Mouse (Mus musculus) spleen, postnatal 10 days (tissue): ENCODE data around the gene Arhgap19.
A peak's percentile ranks its signal among the peaks of the same experiment; 100 is the strongest.

Source experiments
- DNase-seq, 2 experiments: peaks; one replicate each; pipeline ENCODE4 v3.0.0; 2021 to 2022; ENCODE audit warnings: low spot score in 2 of 2

Gene Arhgap19

DNA sequence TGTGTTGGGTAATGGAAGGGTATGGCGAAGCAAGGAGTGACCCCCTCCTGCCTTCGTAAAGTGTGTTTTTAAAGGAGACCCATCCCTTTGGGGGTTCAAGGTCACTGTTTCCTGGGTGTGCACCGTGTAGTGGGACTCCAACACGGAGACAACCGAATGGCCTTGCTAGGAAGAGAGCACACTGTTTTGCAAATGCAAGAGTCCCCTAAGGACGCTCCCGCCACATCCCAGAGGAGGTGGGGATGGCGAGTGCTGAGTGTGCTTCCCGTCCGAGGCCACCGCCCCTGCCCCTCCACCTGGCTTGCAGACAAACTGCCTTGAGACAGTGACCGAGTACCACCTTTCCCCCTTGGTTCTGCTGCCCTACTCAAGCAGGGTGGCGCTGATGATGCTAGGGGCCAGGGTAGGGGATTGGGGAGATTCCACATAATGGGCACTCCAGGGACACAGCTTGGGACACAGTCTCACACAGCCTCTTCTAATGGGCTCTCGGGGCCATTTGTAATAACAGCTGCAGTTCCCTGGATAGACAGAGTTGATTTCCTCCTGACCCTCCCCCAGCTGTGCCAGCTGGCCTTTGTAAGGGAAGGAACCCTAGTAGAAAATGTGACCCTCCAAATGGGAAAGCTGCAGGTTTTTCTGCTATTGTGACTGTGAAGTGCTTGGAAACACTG is 30.0 kb upstream of the Arhgap19 start:
- DNase-seq, result peak; percentile 37

- peak in 1 of 2 experiments; percentile 50 for DNase-seq
Observed at GRCm38 (mm10) chr19:41831101-41831570, 29.3 kb upstream of the Arhgap19 start.

- DNase-seq, result peak; percentile 71 to 82
Observed at GRCm38 (mm10) chr19:41830106-41831031, 28.5 kb upstream of the Arhgap19 start.

DNA sequence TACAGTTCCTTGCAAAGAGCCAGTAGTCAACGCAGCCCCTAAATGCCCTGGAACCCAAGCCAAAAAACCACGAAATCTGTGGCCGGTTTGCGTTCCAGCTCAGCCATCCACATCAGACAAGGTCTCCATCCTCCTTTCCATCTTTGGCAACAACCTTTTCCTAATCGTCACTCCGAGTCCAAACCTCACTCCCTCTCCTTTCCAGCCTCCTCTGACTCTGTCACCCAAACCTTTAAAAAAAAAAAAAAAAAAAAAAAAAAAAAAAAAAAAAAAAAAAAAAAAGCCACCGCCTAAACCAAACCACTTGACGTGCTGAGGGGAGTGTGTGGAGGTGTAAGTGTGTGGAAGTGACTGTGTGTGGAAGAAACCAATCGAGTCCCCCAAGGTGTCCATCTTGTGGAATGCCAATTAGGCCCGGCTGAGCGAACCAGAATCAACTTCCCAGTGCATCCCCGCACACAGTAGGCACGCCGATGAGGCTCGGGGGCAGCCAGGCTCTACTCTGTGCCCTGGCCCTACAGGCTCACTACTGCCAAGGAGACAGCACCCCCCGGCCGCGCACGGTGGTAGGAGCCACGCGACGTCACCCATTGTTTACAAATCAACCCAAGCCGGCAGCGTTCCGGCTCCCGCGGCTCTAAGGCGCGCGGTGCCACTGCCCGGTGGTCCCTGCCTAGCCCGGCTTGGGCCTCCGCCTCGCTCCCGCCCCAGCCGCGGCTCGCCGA is 27.7 kb upstream of the Arhgap19 start, which contains the start of gene Frat1:
TSS of gene Frat1 (plus strand) at position 590 of the 725 bp plus-strand sequence.
- peak; percentile 90 to 96 for DNase-seq

- DNase-seq, result no peak
Observed at GRCm38 (mm10) chr19:41828941-41829340, 27.1 kb upstream of the Arhgap19 start.

- no peak for DNase-seq
Observed at GRCm38 (mm10) chr19:41826529-41826928, 24.7 kb upstream of the Arhgap19 start.

GRCm38 (mm10) chr19:41824950-41825349 is 23.1 kb upstream of the Arhgap19 start:
- no peak for DNase-seq

DNA sequence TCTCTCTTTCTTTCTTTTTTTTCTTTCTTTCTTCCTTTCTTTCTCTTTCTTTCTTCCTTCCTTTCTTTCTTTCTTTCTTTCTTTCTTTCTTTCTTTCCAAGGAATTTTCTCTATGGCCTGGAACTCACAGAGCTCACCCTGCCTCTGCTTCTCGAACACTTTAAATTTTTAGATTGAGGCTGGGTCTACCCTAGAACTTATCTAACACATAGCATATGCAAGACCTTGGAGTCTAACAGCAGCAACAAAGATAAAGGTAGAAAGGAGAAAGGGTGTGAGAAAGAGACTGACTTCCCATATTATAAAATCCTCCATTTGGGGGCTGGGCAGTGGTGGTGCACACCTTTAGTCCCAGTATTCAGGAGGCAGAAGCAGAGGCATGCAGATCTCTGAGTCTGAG is 20.7 kb upstream of the Arhgap19 start:
- no peak for DNase-seq

GRCm38 (mm10) chr19:41821436-41821835 is 19.6 kb upstream of the Arhgap19 start:
- DNase-seq, result no peak

DNA sequence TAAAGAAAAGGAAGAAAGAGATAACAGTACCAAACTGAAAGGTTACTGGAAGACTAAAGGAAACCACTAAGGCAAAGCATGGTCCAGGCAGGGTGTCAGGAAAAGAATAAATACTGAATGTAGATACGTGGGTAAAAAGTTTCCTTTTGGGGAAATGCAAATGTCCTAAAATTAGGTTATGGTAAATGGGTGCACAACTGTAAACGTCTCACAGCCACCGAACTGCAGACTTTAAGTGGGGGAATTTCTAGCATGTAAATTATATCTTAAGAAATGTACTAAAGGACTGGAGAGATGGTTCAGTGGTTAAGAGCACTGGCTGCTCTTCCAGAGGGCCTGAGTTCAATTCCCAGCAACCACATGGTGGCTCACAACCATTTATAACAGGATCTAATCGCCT is 16.9 kb upstream of the Arhgap19 start:
- no peak for DNase-seq

DNA sequence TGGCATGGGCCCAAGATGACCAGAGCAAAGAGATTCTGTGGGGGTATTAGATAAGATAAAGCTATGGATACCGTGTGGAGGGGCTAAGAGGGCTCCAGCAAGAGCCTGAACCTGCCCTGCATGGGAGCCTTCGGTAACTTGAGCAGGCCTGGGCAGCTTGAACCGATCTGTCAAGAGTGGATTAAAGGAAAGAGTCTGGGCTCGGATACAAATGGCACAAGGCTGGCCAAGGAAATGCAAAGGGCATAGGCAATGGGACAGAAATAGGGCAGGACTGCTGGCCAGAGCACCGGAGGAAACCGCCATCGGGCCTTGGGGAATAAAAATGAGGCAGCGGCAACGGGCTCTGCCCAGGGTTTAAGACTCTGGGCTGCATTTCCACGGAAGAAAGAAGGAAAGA is 15.5 kb upstream of the Arhgap19 start:
- no peak for DNase-seq

DNA sequence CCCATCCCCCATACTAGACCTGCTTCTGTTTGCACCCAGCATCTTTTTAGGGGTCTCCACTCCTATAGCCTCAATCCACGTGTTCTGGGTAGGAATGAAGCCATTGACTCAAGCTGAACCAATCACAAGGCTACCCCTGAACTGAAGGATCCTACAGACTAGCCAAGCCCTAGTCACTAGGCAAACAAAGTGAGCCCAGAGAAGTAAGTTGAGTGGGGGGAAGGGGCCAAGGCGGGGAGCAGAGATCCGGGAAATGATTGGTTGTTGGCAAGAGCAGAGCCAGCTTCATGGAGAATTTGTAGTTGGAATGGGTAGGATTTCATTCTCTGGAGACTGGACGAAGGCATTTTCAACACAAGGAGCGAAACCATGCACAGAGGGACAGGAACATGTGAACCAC is 15.1 kb upstream of the Arhgap19 start:
- no peak for DNase-seq

- DNase-seq, result no peak
Observed at GRCm38 (mm10) chr19:41816410-41816809, 14.6 kb upstream of the Arhgap19 start.

- no peak for DNase-seq
Observed at GRCm38 (mm10) chr19:41813374-41813773, 11.5 kb upstream of the Arhgap19 start.

- DNase-seq, result no peak
Observed at GRCm38 (mm10) chr19:41812525-41812924, 10.7 kb upstream of the Arhgap19 start.

DNA sequence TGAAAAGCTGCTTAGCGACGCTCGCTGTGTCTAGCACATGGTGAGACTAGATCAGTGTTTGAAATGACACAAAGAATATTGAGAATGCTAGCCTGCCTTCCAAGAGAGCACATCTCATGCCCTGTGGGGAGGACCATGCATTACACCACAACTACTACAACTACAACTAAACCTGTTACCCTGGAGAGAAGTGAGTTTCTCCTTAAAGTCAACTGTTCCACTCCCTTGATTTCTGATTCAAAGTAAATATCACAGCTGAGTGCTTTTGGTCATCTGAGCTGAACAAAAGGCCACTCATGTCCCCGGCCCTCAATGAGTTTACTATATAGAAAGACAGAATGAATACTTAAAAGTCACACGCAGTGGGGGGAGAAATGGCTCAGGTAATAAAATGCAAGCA is 8.2 kb upstream of the Arhgap19 start:
- DNase-seq, result no peak

GRCm38 (mm10) chr19:41808104-41808634 is 6.3 kb upstream of the Arhgap19 start:
- DNase-seq, result no peak

DNA sequence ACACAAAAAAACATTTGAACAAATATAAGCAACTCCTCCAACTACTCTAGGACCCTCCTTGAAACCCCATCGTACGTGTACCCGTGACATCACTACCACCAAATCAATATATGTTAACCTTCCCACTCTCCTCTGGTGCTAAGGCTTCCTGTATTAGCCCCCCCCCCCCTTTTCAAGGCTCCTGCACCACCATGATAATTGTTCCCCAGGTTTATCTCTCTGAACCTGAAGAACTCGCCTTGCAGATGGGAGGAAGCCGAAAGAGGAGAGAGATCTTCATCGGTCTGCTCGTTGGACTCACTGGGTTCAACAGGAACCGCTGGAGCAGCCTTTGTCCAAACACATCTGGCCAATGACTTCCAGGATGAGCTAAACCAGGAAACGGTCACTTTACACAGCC is 5.7 kb upstream of the Arhgap19 start:
- no peak for DNase-seq

DNA sequence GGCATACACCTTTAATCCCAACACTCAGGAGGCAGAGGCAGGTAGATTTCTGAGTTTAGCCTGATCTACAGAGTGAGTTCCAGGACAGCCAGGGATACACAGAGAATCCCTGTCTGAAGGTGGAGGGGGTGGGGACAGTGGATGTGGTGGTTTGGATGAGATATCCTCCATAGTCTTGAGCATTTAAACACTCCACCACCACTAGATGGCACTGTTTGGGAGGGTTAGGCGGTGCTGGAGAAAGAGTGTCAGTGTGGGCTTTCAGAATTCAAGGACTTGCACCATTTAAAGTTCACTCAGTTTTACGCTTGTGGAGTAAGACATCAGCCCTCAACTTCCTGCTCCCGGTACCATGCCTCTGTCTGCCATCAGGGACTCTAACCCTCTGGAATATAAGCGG is 4.0 kb upstream of the Arhgap19 start:
- no peak for DNase-seq

- peak in 1 of 2 experiments; percentile 64 for DNase-seq
Observed at GRCm38 (mm10) chr19:41803322-41803721, 1.5 kb upstream of the Arhgap19 start.

- peak; percentile 44 to 47 for DNase-seq
Observed at GRCm38 (mm10) chr19:41800986-41801741, 683 bp downstream of the Arhgap19 start.
